Mouse (Mus musculus) embryonic facial prominence, embryonic 11.5 days (tissue): ENCODE data around the gene Rbpj. TPM values are rescaled to one million over a fixed set of nuclear protein-coding genes. Genes with fewer than 3 reads are reported as not detected.
"Not testable (repeated sequence)": the region's sequence is repeated elsewhere in the genome, so short reads cannot be mapped to it uniquely, and the experiment has no call there.

Experiments
- ATAC-seq: fragments of 200-750 bp; cut with Nextera tagmentation; replicated peaks from 2 replicates; pipeline ENCODE4 v1.8.0; 2017; ENCODE audit warnings: low read depth; ENCODE audit not compliant: insufficient number of reproducible peaks, low FRiP score, low TSS enrichment
- DNase-seq: peaks from one replicate; pipeline ENCODE4 v3.0.0-alpha.2; 2015; ENCODE audit warnings: low spot score
- H3K27ac ChIP-seq: fragments of 300-500 bp; sonication (generic); replicated peaks from 2 replicates; pipeline ENCODE4 v1.5.1; 2014; ENCODE audit warnings: mild to moderate bottlenecking, low read depth, low read length, control low read depth
- H3K27me3 ChIP-seq: fragments of 300-500 bp; sonication (generic); 2 replicates; pipeline ENCODE4 v1.6.1; 2014; ENCODE audit warnings: mild to moderate bottlenecking, low read length, moderate library complexity, mixed read lengths; ENCODE audit not compliant: control insufficient read depth, insufficient read depth
- H3K36me3 ChIP-seq: fragments of 300-500 bp; sonication (generic); replicated peaks from 2 replicates; pipeline ENCODE4 v1.6.1; 2014; ENCODE audit warnings: low read depth, mild to moderate bottlenecking, low read length, moderate library complexity, mixed read lengths; ENCODE audit not compliant: control insufficient read depth, insufficient read depth
- H3K4me1 ChIP-seq: fragments of 300-500 bp; sonication (generic); 2 replicates; pipeline ENCODE4 v1.6.1; 2014; ENCODE audit warnings: low read length, mixed read lengths; ENCODE audit not compliant: control insufficient read depth, insufficient read depth
- H3K4me2 ChIP-seq: fragments of 300-500 bp; sonication (generic); 2 replicates; pipeline ENCODE4 v1.6.1; 2014; ENCODE audit warnings: low read depth, mild to moderate bottlenecking, control low read depth, low read length, moderate library complexity
- H3K4me3 ChIP-seq: fragments of 300-500 bp; sonication (generic); 2 replicates; pipeline ENCODE4 v1.5.1; 2014; ENCODE audit warnings: low read depth, low read length, control low read depth
- H3K9ac ChIP-seq: fragments of 300-500 bp; sonication (generic); replicated peaks from 2 replicates; pipeline ENCODE4 v1.6.1; 2014; ENCODE audit warnings: mild to moderate bottlenecking, control low read depth, low read length
- H3K9me3 ChIP-seq: fragments of 300-500 bp; sonication (generic); replicated peaks from 2 replicates; pipeline ENCODE4 v1.6.1; 2016; ENCODE audit warnings: mild to moderate bottlenecking, low read length, inconsistent platforms, mixed read lengths; ENCODE audit not compliant: control insufficient read depth
- WGBS: fragments of 180-500 bp; shearing (Covaris S2); extraction: QIAGEN DNeasy Blood & Tissue Kit; methylation state at CpG from one replicate; pipeline ENCODE4 v1.1.7; 2014; 5-methylcytosine and 5-hydroxymethylcytosine counted together
- polyA plus RNA-seq: library from polyadenylated mRNA; unstranded; fragments of >200 nt; fragmentation: Nextera tagmentation; extraction: Ambion mirVana; gene quantifications from 2 replicates; pipeline ENCODE4 v1.2.1, GENCODE M21; 2014

The Rbpj gene
- polyA plus RNA-seq, 1 experiment from 2014 or later = 68.5 TPM

DNA sequence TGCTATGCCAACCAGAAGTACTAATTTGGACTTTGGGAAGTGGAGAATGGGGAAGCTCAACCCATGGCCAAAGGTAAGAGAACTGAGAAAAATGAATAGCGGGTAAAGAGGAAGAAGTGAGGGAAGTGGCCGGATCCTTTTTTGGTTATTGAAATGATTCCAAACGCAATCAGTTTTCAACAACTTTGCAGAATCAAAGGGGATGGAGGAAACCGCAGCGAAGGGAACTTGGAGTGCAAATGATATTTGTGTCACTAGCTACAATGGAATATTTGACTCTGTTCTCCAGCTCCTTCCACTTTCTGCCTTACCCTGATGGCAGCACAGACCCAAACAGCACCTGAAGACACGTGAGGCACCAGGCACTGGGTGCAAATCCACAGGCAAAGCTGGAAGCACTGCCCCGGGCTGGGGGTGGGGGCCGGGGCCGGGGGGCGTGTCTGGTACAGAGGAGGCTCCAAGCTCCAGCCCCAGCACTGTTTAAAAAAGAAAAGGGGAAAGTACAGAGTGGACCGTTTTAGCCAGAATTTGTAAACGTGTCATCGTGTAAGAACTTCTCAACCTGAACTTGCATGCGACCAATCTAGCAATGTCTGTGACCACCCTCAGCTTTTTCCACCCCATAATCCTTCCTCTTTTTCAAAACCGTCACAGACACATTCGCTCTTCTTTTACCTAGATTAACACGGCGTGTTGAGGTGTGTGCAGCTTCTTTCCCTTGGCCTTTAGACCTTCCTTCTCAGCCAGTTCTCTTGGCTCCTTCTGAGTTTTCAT is 74.1 kb downstream of the Rbpj start:
- DNase-seq (no peak), ATAC-seq (no peak)
- no peaks in the 10 kb centered on the region for H3K9me3 ChIP-seq
- H3K9ac ChIP-seq = no peak overlapping the region
- no peak overlapping the region for H3K4me3 ChIP-seq
- no peaks in the 10 kb centered on the region for H3K36me3 ChIP-seq
- no peak overlapping the region for H3K27ac ChIP-seq
- 82% methylated on average over 18 of the region's 18 CpGs for WGBS
- H3K27me3 ChIP-seq = no peaks in the 10 kb centered on the region
- no peak overlapping the region for H3K4me2 ChIP-seq
- H3K4me1 ChIP-seq = no peaks in the 10 kb centered on the region

DNA sequence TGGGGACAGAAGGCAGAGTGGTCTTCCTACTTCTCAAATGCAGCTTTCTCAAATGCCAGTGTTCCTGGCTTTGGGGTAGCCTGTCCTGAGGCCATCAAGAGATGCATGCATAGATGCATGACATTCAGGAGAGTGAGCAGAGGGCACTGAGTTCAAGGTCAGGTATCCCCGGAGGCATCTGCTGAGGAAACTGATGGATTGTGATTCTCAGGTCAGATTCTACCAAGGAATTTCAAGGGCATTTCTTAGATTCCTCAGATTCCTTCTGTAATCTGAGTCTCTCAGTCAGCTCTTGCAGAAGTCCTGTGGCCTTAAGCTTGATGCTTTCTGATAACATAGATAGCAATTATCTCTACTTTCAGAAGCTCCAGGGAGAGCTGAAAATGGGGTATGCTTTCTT is 76.1 kb downstream of the Rbpj start:
- DNase-seq = peak; percentile 24
- no peaks in the 10 kb centered on the region for H3K9me3 ChIP-seq
- no peak overlapping the region for H3K4me2 ChIP-seq
- 41% methylated on average over 1 of the region's 1 CpGs for WGBS
- ATAC-seq = no peak
- no peaks in the 10 kb centered on the region for H3K4me1 ChIP-seq
- H3K4me3 ChIP-seq = no peak overlapping the region
- no peak overlapping the region for H3K27ac ChIP-seq
- no peak overlapping the region for H3K9ac ChIP-seq
- H3K27me3 ChIP-seq = no peaks in the 10 kb centered on the region
- no peaks in the 10 kb centered on the region for H3K36me3 ChIP-seq

DNA sequence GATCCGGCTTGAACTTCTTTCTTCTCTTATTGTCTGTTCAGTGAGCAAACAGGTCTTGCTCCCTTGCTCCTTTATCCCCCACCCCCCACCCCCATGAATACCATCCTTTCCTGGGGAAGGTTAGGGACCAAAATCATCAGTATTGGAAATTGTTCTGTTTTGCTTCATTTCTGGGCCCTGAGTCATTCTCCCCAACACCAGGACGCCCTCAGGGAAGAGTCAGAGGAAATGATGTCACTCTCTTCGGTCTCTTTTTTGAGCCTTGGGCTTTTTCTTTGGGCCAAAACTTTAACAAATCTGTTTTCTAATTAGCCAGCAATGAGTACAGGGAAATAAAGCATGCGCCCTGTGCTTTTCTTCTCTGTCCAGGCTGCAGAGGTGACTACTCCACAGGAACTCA is 77.4 kb downstream of the Rbpj start:
- Histone ChIP-seq H3K36me3 (no peaks in the 10 kb centered on the region), H3K27me3 (no peaks in the 10 kb centered on the region), H3K9ac (no peak overlapping the region), H3K4me1 (no peaks in the 10 kb centered on the region), H3K27ac (no peak overlapping the region), H3K4me2 (no peak overlapping the region), H3K9me3 (no peaks in the 10 kb centered on the region), H3K4me3 (no peak overlapping the region)
- 68% methylated on average over 4 of the region's 4 CpGs for WGBS
- DNase-seq = no peak
- ATAC-seq = no peak

DNA sequence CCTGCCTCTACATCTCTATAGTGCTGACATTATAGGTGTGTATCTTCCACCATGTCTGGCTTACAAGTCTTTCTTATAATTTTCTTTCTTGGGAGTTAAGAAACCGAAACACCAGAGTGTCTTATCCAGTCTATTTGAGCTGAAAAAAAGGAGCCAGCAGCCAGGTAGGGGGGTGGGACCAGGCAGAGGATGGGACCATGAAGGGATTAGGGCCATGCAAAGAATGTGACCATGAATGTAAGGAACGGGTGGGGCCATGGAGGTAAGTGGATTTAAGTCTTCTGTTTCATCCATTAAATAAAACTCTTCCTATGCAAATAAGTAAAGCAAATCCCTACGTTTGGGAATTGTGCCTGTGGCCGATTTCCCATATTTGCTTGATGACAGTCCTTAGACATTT is 78.0 kb downstream of the Rbpj start:
- ATAC-seq (no peak), DNase-seq (no peak)
- Histone ChIP-seq H3K27me3 (no peaks in the 10 kb centered on the region), H3K27ac (no peak overlapping the region), H3K9ac (no peak overlapping the region), H3K9me3 (no peaks in the 10 kb centered on the region), H3K4me3 (no peak overlapping the region), H3K36me3 (no peaks in the 10 kb centered on the region), H3K4me2 (no peak overlapping the region), H3K4me1 (no peaks in the 10 kb centered on the region)
- 77% methylated on average over 4 of the region's 4 CpGs for WGBS

DNA sequence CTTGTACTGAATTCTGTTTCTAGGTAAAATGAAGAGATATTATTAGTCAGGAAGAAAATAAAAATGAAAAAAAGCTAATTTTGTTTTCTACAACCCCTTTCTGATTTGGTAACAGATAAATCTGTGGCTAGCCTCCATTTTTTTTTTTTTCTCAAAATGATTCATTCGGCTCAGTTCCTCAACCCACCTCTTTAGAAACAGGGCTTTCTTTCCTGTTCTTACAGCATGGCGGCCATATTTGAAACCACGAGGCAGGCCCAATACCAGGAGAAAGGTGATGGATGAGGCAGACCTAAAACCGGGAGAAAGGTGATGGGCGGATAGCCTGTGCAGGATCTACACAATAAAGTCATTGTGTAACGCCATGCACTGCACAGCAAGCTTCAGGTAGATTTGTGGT is 80.5 kb downstream of the Rbpj start:
- Histone ChIP-seq H3K4me3 (no peak overlapping the region), H3K9ac (no peak overlapping the region), H3K27ac (no peak overlapping the region), H3K36me3 (no peaks in the 10 kb centered on the region), H3K27me3 (no peaks in the 10 kb centered on the region), H3K4me2 (no peak overlapping the region), H3K4me1 (no peaks in the 10 kb centered on the region), H3K9me3 (no peaks in the 10 kb centered on the region)
- ATAC-seq (no peak), DNase-seq (no peak)
- WGBS = 90% methylated on average over 6 of the region's 6 CpGs

DNA sequence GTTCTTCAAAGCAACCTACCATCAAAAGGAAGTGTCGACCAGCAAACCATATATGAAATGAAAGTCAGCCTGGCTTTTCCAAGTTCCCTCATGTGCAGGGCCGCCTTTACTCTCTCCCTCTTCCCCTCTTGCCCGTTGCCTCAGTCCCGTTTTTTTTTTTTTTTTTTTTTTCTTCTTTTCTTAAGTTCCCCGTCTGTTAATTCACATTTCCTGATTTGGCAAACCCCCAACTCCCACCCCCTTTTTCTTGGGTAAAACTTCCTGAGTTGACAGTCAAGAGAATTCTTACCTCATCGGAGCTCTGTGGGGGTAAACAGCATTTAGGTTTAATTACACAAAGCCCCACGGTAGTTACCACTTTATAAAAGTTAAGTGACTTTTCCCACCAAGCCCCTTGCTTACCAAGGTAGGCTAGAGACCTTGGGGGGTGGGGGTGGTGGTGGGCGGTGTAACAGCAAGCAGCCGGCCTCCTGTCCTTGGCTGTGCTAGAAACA is 81.1 kb downstream of the Rbpj start:
- H3K27me3 ChIP-seq = no peaks in the 10 kb centered on the region
- no peak for DNase-seq
- H3K9ac ChIP-seq = no peak overlapping the region
- no peak overlapping the region for H3K4me3 ChIP-seq
- no peaks in the 10 kb centered on the region for H3K36me3 ChIP-seq
- H3K4me2 ChIP-seq = no peak overlapping the region
- WGBS = 66% methylated on average over 9 of the region's 9 CpGs
- ATAC-seq = no peak
- no peaks in the 10 kb centered on the region for H3K9me3 ChIP-seq
- H3K27ac ChIP-seq = no peak overlapping the region
- H3K4me1 ChIP-seq = no peaks in the 10 kb centered on the region

DNA sequence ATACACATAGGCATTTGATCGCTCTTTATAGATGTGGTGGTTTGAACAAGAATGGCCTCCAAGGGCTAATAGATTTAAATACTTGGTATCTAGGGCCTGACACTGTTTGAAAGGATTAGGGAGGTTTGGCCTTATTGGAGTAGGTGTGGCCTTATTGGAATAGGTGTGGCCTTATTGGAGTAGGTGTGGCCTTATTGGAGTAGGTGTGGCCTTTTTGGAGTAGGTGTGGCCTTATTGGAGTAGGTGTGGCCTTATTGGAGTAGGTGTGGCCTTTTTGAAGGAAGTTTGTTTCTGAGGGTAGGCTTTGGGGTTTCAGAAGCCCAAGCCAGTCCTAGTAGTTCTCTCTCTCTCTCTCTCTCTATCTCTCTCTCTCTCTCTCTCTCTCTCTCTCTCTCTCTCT is 84.4 kb downstream of the Rbpj start:
- H3K4me3 ChIP-seq, H3K27me3 ChIP-seq, H3K4me1 ChIP-seq, H3K27ac ChIP-seq, DNase-seq, H3K9me3 ChIP-seq, ATAC-seq, H3K9ac ChIP-seq, H3K36me3 ChIP-seq, H3K4me2 ChIP-seq: not testable (repeated sequence)
- 93% methylated on average over 1 of the region's 1 CpGs for WGBS

DNA sequence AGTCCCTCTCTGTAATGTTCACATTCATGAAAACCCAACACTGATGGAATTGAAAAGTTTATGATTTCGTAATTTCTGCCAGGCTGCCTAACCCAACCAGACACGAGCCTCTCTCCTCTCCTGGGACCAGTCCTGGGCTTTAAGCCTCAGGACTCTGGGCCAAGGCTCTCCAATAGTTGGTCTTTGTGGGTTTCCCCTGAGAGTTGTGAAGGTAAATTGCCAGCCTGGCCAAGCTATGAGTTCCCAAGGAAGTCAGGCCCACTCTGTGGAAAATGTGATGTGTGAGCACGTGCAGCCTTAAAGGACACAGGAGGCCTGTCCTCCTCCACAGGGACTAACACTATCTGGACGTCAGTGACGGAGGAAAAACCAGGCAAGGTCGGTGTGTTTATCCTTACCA is 85.4 kb downstream of the Rbpj start:
- Histone ChIP-seq H3K4me1 (no peaks in the 10 kb centered on the region), H3K27ac (no peak overlapping the region), H3K4me2 (no peak overlapping the region), H3K9me3 (no peaks in the 10 kb centered on the region), H3K9ac (no peak overlapping the region), H3K27me3 (no peaks in the 10 kb centered on the region), H3K36me3 (no peaks in the 10 kb centered on the region), H3K4me3 (no peak overlapping the region)
- no peak for ATAC-seq
- WGBS = 75% methylated on average over 6 of the region's 6 CpGs
- no peak for DNase-seq
